Mouse (Mus musculus) CH12.LX (cell line): ENCODE measurements around the gene Adpgk. TPM values are rescaled to one million over a fixed set of nuclear protein-coding genes. Genes with fewer than 3 reads are reported as not detected.

Experiments
- DNase-seq: peaks from one replicate; pipeline ENCODE4 v3.0.0-alpha.2; 2013; ENCODE audit errors: extremely low read depth
- H3K27ac ChIP-seq: 2 replicates; pipeline ENCODE4 v1.5.1; 2012; ENCODE audit warnings: low read depth, mild to moderate bottlenecking, control low read depth, moderate library complexity; ENCODE audit not compliant: insufficient read depth
- H3K27me3 ChIP-seq: replicated peaks from 2 replicates; pipeline ENCODE3; 2012; ENCODE audit warnings: inconsistent platforms
- H3K36me3 ChIP-seq, 2 experiments: replicated peaks in 1 of 2; 2 replicates each; pipeline versions ENCODE3 to v1.6.1; 2012; ENCODE audit warnings: inconsistent platforms in 1 of 2, low read length in 1 of 2, mild to moderate bottlenecking in 1 of 2, mixed read lengths in 1 of 2, moderate library complexity in 1 of 2; ENCODE audit not compliant: control insufficient read depth in 1 of 2, insufficient read depth in 1 of 2
- H3K4me1 ChIP-seq, 2 experiments: 2 replicates each; pipeline ENCODE4 v1.6.1; 2012; ENCODE audit warnings: inconsistent platforms in 1 of 2, moderate library complexity in 1 of 2; ENCODE audit not compliant: insufficient read depth in 2 of 2, control insufficient read depth in 1 of 2
- H3K4me2 ChIP-seq: 2 replicates; pipeline ENCODE4 v1.6.1; 2012; ENCODE audit warnings: low read depth, mild to moderate bottlenecking, control low read depth; ENCODE audit not compliant: poor library complexity, insufficient read depth, severe bottlenecking
- H3K4me3 ChIP-seq, 3 experiments: fragments of 150-350 bp in 1 of 3; sonication (generic) in 1 of 3; replicated peaks in 1 of 3; 2 replicates each; pipeline versions ENCODE3 to v1.5.1; 2011 to 2012; ENCODE audit warnings: low read depth in 2 of 3, low read length in 2 of 3, mild to moderate bottlenecking in 2 of 3, moderate library complexity in 2 of 3, control low read depth in 1 of 3, improper control_type of control experiment in 1 of 3, inconsistent platforms in 1 of 3, mixed read lengths in 1 of 3; ENCODE audit not compliant: poor library complexity in 1 of 3
- H3K79me2 ChIP-seq: replicated peaks from 2 replicates; pipeline ENCODE4 v1.6.1; 2012; ENCODE audit warnings: mild to moderate bottlenecking, moderate library complexity; ENCODE audit not compliant: control insufficient read depth, poor library complexity, insufficient read depth, severe bottlenecking; ENCODE audit errors: extremely low read depth
- H3K9ac ChIP-seq: 2 replicates; pipeline ENCODE4 v1.6.1; 2012; ENCODE audit warnings: low read depth, mild to moderate bottlenecking, control low read depth, moderate library complexity; ENCODE audit not compliant: insufficient read depth
- H3K9me3 ChIP-seq: replicated peaks from 2 replicates; pipeline ENCODE3; 2012; ENCODE audit warnings: low read length, inconsistent platforms, mixed read lengths
- CHD1 ChIP-seq: IDR thresholded peaks from 2 replicates; pipeline ENCODE4 v1.6.1; 2012; ENCODE audit warnings: low read depth, low read length, improper control_type of control experiment, inconsistent platforms
- CHD2 ChIP-seq: IDR thresholded peaks from 2 replicates; pipeline ENCODE4 v1.6.1; 2011; ENCODE audit warnings: low read length, improper control_type of control experiment
- CTCF ChIP-seq, 2 experiments: IDR thresholded peaks in 1 of 2; conservative IDR thresholded peaks in 1 of 2; 2 replicates each; pipeline ENCODE4 v1.5.1; 2011 to 2012; ENCODE audit warnings: low read depth in 2 of 2, low read length in 2 of 2, improper control_type of control experiment in 1 of 2, inconsistent platforms in 1 of 2, mild to moderate bottlenecking in 1 of 2, moderate library complexity in 1 of 2
- ETS1 ChIP-seq: conservative IDR thresholded peaks from 2 replicates; pipeline ENCODE4 v1.6.1; 2012; ENCODE audit warnings: low read depth, mild to moderate bottlenecking, inconsistent platforms, low read length, improper control_type of control experiment, moderate library complexity
- IRF4 ChIP-seq: IDR thresholded peaks from 2 replicates; pipeline ENCODE4 v1.6.1; 2014; ENCODE audit warnings: low read depth, mild to moderate bottlenecking, inconsistent platforms, low read length, improper control_type of control experiment
- JUN ChIP-seq: IDR thresholded peaks from 2 replicates; pipeline ENCODE4 v1.6.1; 2011; ENCODE audit warnings: low read depth, mild to moderate bottlenecking, low read length, improper control_type of control experiment, moderate library complexity; ENCODE audit not compliant: insufficient read depth
- KAT2A ChIP-seq: IDR thresholded peaks from 2 replicates; pipeline ENCODE4 v1.6.1; 2012; ENCODE audit warnings: low read length, improper control_type of control experiment, inconsistent platforms; ENCODE audit not compliant: insufficient replicate concordance
- MAFK ChIP-seq: IDR thresholded peaks from 2 replicates; pipeline ENCODE4 v1.6.1; 2011; ENCODE audit warnings: low read length, improper control_type of control experiment; ENCODE audit not compliant: insufficient replicate concordance
- MAZ ChIP-seq: IDR thresholded peaks from 2 replicates; pipeline ENCODE4 v1.6.1; 2012; ENCODE audit warnings: low read depth, mild to moderate bottlenecking, inconsistent platforms, low read length, improper control_type of control experiment, moderate library complexity
- MEF2A ChIP-seq: IDR thresholded peaks from 2 replicates; pipeline ENCODE4 v1.6.1; 2014; ENCODE audit warnings: low read depth, mild to moderate bottlenecking, inconsistent platforms, low read length, improper control_type of control experiment, borderline replicate concordance
- MYC ChIP-seq: IDR thresholded peaks from 2 replicates; pipeline ENCODE4 v1.6.1; 2011; ENCODE audit warnings: low read depth, mild to moderate bottlenecking, improper control_type of control experiment, low read length
- NRF1 ChIP-seq: IDR thresholded peaks from 2 replicates; pipeline ENCODE4 v1.6.1; 2014; ENCODE audit warnings: low read depth, mild to moderate bottlenecking, inconsistent platforms, low read length, improper control_type of control experiment, moderate library complexity
- PAX5 ChIP-seq: IDR thresholded peaks from 2 replicates; pipeline ENCODE4 v1.6.1; 2012; ENCODE audit warnings: low read length, inconsistent platforms, mixed read lengths
- POLR2A ChIP-seq: IDR thresholded peaks from 2 replicates; pipeline ENCODE4 v1.6.1; 2011; ENCODE audit warnings: low read depth, mild to moderate bottlenecking, improper control_type of control experiment, low read length
- POLR2AphosphoS2 ChIP-seq: IDR thresholded peaks from 2 replicates; pipeline ENCODE4 v1.6.1; 2011; ENCODE audit warnings: low read depth, low read length, improper control_type of control experiment
- RAD21 ChIP-seq: IDR thresholded peaks from 2 replicates; pipeline ENCODE4 v1.6.1; 2011; ENCODE audit warnings: low read depth, mild to moderate bottlenecking, low read length, improper control_type of control experiment, moderate library complexity
- SIN3A ChIP-seq: IDR thresholded peaks from 2 replicates; pipeline ENCODE4 v1.6.1; 2012; ENCODE audit warnings: low read length, improper control_type of control experiment, inconsistent platforms
- SMC3 ChIP-seq: IDR thresholded peaks from 2 replicates; pipeline ENCODE4 v1.6.1; 2011; ENCODE audit warnings: low read depth, low read length, improper control_type of control experiment
- TBP ChIP-seq: conservative IDR thresholded peaks from 2 replicates; pipeline ENCODE4 v1.6.1; 2011; ENCODE audit warnings: low read depth, low read length, improper control_type of control experiment
- UBTF ChIP-seq: IDR thresholded peaks from 2 replicates; pipeline ENCODE4 v1.6.1; 2012; ENCODE audit warnings: low read depth, mild to moderate bottlenecking, inconsistent platforms, low read length, improper control_type of control experiment, moderate library complexity
- USF2 ChIP-seq: conservative IDR thresholded peaks from 2 replicates; pipeline ENCODE4 v1.6.1; 2011; ENCODE audit warnings: low read depth, low read length, improper control_type of control experiment
- ZKSCAN1 ChIP-seq: IDR thresholded peaks from 2 replicates; pipeline ENCODE4 v1.6.1; 2012; ENCODE audit warnings: low read depth, inconsistent platforms, low read length, improper control_type of control experiment, borderline replicate concordance
- ZMIZ1 ChIP-seq: IDR thresholded peaks from 2 replicates; pipeline ENCODE4 v1.6.1; 2012; ENCODE audit warnings: low read depth, mild to moderate bottlenecking, inconsistent platforms, low read length, improper control_type of control experiment
- ZNF384 ChIP-seq: IDR thresholded peaks from 2 replicates; pipeline ENCODE4 v1.6.1; 2012; ENCODE audit warnings: low read depth, low read length, improper control_type of control experiment, inconsistent platforms
- dilution Hi-C: fragments of 300-500 bp; cut with MboI; formaldehyde crosslinking; loops from 2 replicates; pipeline ENCODE4 v1.14.3; 2020; ENCODE audit warnings: low sequenced_read_pairs; ENCODE audit not compliant: extremely low pct_unique_long_range_greater_than_20kb, extremely low pct_ligation_motif_present
- in situ Hi-C: fragments of 300-500 bp; cut with MboI; formaldehyde crosslinking; loops from 3 replicates; pipeline ENCODE4 v1.14.3; 2019; ENCODE audit warnings: low sequenced_read_pairs, low pct_ligation_motif_present, low pct_unique_long_range_greater_than_20kb, mixed read lengths
- polyA plus RNA-seq: library from polyadenylated mRNA; unstranded; fragments of >175 nt; gene quantifications from 2 replicates; pipeline ENCODE4 v1.2.1, GENCODE M21; 2012; ENCODE audit warnings: low read depth; ENCODE audit not compliant: insufficient read length
- total RNA-seq, 2 experiments: library from RNA; depleted of rRNA; stranded (reverse); fragments of 300-350 nt in 1 of 2; fragments of >200 nt in 1 of 2; gene quantifications; 2 replicates each; pipeline ENCODE4 v1.2.3; 2012 to 2014

Gene Adpgk
- total and polyA plus RNA-seq, 3 experiments = 45.2 to 57.4 (median 48.4) TPM

- no peak for TF ChIP-seq MAZ
- no peak for TF ChIP-seq MYC
- no peak for TF ChIP-seq USF2
- TF ChIP-seq CHD1 = no peak
- TF ChIP-seq ETS1 = no peak
- TF ChIP-seq MAFK = no peak
- no peak for TF ChIP-seq POLR2AphosphoS2
- no peak for TF ChIP-seq IRF4
- no peak for TF ChIP-seq ZNF384
- no peak for TF ChIP-seq CHD2
- no peak for TF ChIP-seq RAD21
- TF ChIP-seq JUN = no peak
- no peak for TF ChIP-seq SMC3
- TF ChIP-seq NRF1 = no peak
- TF ChIP-seq POLR2A = no peak
- no peak for TF ChIP-seq ZKSCAN1
- no peak for TF ChIP-seq MEF2A
- TF ChIP-seq UBTF = no peak
- no peak for TF ChIP-seq TBP
- H3K4me2 ChIP-seq = no peak overlapping the region
- peaks cover 0 to 9% of the 10 kb centered on the region in 2 experiments; a peak in 1 of 4 replicates for H3K4me1 ChIP-seq
- H3K4me3 ChIP-seq = no peak overlapping the region
- no peaks in the 10 kb centered on the region for H3K36me3 ChIP-seq
- dilution Hi-C loops = no loop called here
- H3K9ac ChIP-seq = no peak overlapping the region
- DNase-seq = no peak
- no peak overlapping the region for H3K27ac ChIP-seq
- peaks cover 7% of the 10 kb centered on the region for H3K9me3 ChIP-seq
- in situ Hi-C loops = no loop called here
- H3K79me2 ChIP-seq = no peaks in the 10 kb centered on the region
- H3K27me3 ChIP-seq = no peaks in the 10 kb centered on the region
Observed at GRCm38 (mm10) chr9:59259806-59260454, 31.4 kb upstream of the Adpgk start.

GRCm38 (mm10) chr9:59266332-59266731, 25.0 kb upstream of the Adpgk start:
- no peak overlapping the region for H3K27ac ChIP-seq
- peaks cover 3 to 10% of the 10 kb centered on the region in 2 experiments for H3K4me1 ChIP-seq
- dilution Hi-C loops (no loop called here), in situ Hi-C loops (no loop called here)
- H3K27me3 ChIP-seq = no peaks in the 10 kb centered on the region
- TF ChIP-seq SMC3 = peak; percentile 49
- TF ChIP-seq CTCF (conservative IDR thresholded peaks at IDR 0.05 in 1 of 2, IDR thresholded peaks at IDR 0.05 in 1 of 2; ENCODE audit: low read depth in 2 of 2, low read length in 2 of 2) = peak; percentile 62 to 70
- TF ChIP-seq KAT2A = no peak
- TF ChIP-seq NRF1 = no peak
- no peak for TF ChIP-seq ZMIZ1
- no peak for TF ChIP-seq SIN3A
- no peak for TF ChIP-seq PAX5
- TF ChIP-seq RAD21 = peak; percentile 34
- no peak for TF ChIP-seq MYC
- no peak overlapping the region; the same call in 1 of the 2 replicates for H3K4me2 ChIP-seq
- no peaks in the 10 kb centered on the region for H3K36me3 ChIP-seq
- peak; percentile 64 for DNase-seq
- H3K9me3 ChIP-seq = no peaks in the 10 kb centered on the region
- no peaks in the 10 kb centered on the region for H3K79me2 ChIP-seq
- no peak overlapping the region for H3K9ac ChIP-seq
- H3K4me3 ChIP-seq = no peak overlapping the region
